Mouse (Mus musculus) hindbrain, embryonic 11.5 days (tissue): ENCODE data around the gene Os9. TPM values are rescaled to one million over a fixed set of nuclear protein-coding genes. Genes with fewer than 3 reads are reported as not detected.
"Not testable (repeated sequence)": the region's sequence is repeated elsewhere in the genome, so short reads cannot be mapped to it uniquely, and the experiment has no call there.

Experiments
- ATAC-seq: fragments of 200-750 bp; cut with Nextera tagmentation; 2 replicates; pipeline ENCODE4 v1.8.0; 2017; ENCODE audit warnings: mild to moderate bottlenecking, moderate TSS enrichment, moderate library complexity; ENCODE audit not compliant: low FRiP score
- DNase-seq: peaks from one replicate; pipeline ENCODE4 v3.0.0-alpha.2; 2015; ENCODE audit warnings: low spot score
- H3K27ac ChIP-seq: fragments of 300-500 bp; sonication (generic); 2 replicates; pipeline ENCODE4 v1.5.1; 2014; ENCODE audit warnings: mild to moderate bottlenecking, low read depth, low read length
- H3K27me3 ChIP-seq: fragments of 300-500 bp; sonication (generic); 2 replicates; pipeline ENCODE4 v1.6.1; 2014; ENCODE audit warnings: mild to moderate bottlenecking, low read length, moderate library complexity, mixed read lengths; ENCODE audit not compliant: control insufficient read depth, insufficient read depth
- H3K36me3 ChIP-seq: fragments of 300-500 bp; sonication (generic); 2 replicates; pipeline ENCODE4 v1.6.1; 2014; ENCODE audit warnings: mild to moderate bottlenecking, low read length, moderate library complexity, mixed read lengths; ENCODE audit not compliant: control insufficient read depth, insufficient read depth
- H3K4me1 ChIP-seq: fragments of 300-500 bp; sonication (generic); replicated peaks from 2 replicates; pipeline ENCODE4 v1.6.1; 2014; ENCODE audit warnings: low read length, mixed read lengths; ENCODE audit not compliant: control insufficient read depth, insufficient read depth
- H3K4me2 ChIP-seq: fragments of 300-500 bp; sonication (generic); replicated peaks from 2 replicates; pipeline ENCODE4 v1.6.1; 2014; ENCODE audit warnings: mild to moderate bottlenecking, low read depth, low read length
- H3K4me3 ChIP-seq: fragments of 300-500 bp; sonication (generic); 2 replicates; pipeline ENCODE4 v1.5.1; 2014; ENCODE audit warnings: low read depth, low read length
- H3K9ac ChIP-seq: fragments of 300-500 bp; sonication (generic); 2 replicates; pipeline ENCODE4 v1.6.1; 2014; ENCODE audit warnings: low read depth, low read length
- H3K9me3 ChIP-seq: fragments of 300-500 bp; sonication (generic); 2 replicates; pipeline ENCODE4 v1.6.1; 2016; ENCODE audit warnings: low read length; ENCODE audit not compliant: control insufficient read depth
- WGBS: fragments of 180-500 bp; shearing (Covaris S2); extraction: QIAGEN DNeasy Blood & Tissue Kit; methylation state at CpG from one replicate; pipeline ENCODE4 v1.1.7; 2014; 5-methylcytosine and 5-hydroxymethylcytosine counted together
- polyA plus RNA-seq: library from polyadenylated mRNA; unstranded; fragments of >200 nt; fragmentation: Nextera tagmentation; extraction: Ambion mirVana; gene quantifications from 2 replicates; pipeline ENCODE4 v1.2.1, GENCODE M21; 2014

Os9 gene
- polyA plus RNA-seq, 1 experiment from 2014 or later = 40.3 TPM

GRCm38 (mm10) chr10:127153323-127153722, 32.4 kb upstream of the Os9 start:
- Histone ChIP-seq H3K27me3 (no peaks in the 10 kb centered on the region), H3K9ac (no peak overlapping the region), H3K27ac (no peak overlapping the region), H3K4me2 (no peak overlapping the region), H3K9me3 (no peaks in the 10 kb centered on the region), H3K4me1 (no peaks in the 10 kb centered on the region), H3K36me3 (no peaks in the 10 kb centered on the region), H3K4me3 (no peak overlapping the region)
- WGBS = 95% methylated on average over 7 of the region's 7 CpGs
- ATAC-seq (no peak), DNase-seq (no peak)

GRCm38 (mm10) chr10:127152556-127152955, 31.6 kb upstream of the Os9 start:
- not testable (repeated sequence) for H3K9ac ChIP-seq, H3K4me3 ChIP-seq, DNase-seq, H3K36me3 ChIP-seq, H3K27ac ChIP-seq, H3K4me2 ChIP-seq, ATAC-seq, H3K9me3 ChIP-seq, H3K27me3 ChIP-seq, H3K4me1 ChIP-seq
- 89% methylated on average over 10 of the region's 10 CpGs for WGBS

- not testable (repeated sequence) for H3K27me3 ChIP-seq, H3K9ac ChIP-seq, ATAC-seq, DNase-seq, H3K4me1 ChIP-seq, H3K27ac ChIP-seq, H3K36me3 ChIP-seq, H3K9me3 ChIP-seq, H3K4me2 ChIP-seq, H3K4me3 ChIP-seq
- 89% methylated on average over 3 of the region's 3 CpGs for WGBS
These were observed 30.3 kb upstream of the Os9 start for GRCm38 (mm10) chr10:127151233-127151632.

GRCm38 (mm10) chr10:127150471-127150872, 29.5 kb upstream of the Os9 start:
- no peak for ATAC-seq
- 77% methylated on average over 4 of the region's 4 CpGs for WGBS
- no peak for DNase-seq

GRCm38 (mm10) chr10:127147135-127147534, 26.2 kb upstream of the Os9 start:
- no peaks in the 10 kb centered on the region for H3K9me3 ChIP-seq
- no peaks in the 10 kb centered on the region for H3K36me3 ChIP-seq
- H3K4me2 ChIP-seq = no peak overlapping the region
- no peak for ATAC-seq
- H3K27ac ChIP-seq = no peak overlapping the region
- H3K27me3 ChIP-seq = no peaks in the 10 kb centered on the region
- no peak overlapping the region for H3K9ac ChIP-seq
- DNase-seq = no peak
- H3K4me3 ChIP-seq = no peak overlapping the region
- H3K4me1 ChIP-seq = no peaks in the 10 kb centered on the region
- 81% methylated on average over 6 of the region's 6 CpGs for WGBS

More at GRCm38 (mm10) chr10:127150471-127150872, 29.5 kb upstream of the Os9 start:
- Histone ChIP-seq H3K9ac (no peak overlapping the region), H3K27ac (no peak overlapping the region), H3K4me3 (no peak overlapping the region), H3K4me2 (no peak overlapping the region), H3K9me3 (no peaks in the 10 kb centered on the region), H3K27me3 (no peaks in the 10 kb centered on the region), H3K4me1 (no peaks in the 10 kb centered on the region), H3K36me3 (no peaks in the 10 kb centered on the region)

- Histone ChIP-seq H3K27me3 (no peaks in the 10 kb centered on the region), H3K9ac (no peak overlapping the region), H3K4me2 (no peak overlapping the region), H3K36me3 (no peaks in the 10 kb centered on the region), H3K9me3 (no peaks in the 10 kb centered on the region), H3K4me3 (no peak overlapping the region), H3K27ac (no peak overlapping the region), H3K4me1 (no peaks in the 10 kb centered on the region)
- ATAC-seq (no peak), DNase-seq (no peak)
- WGBS = 82% methylated on average over 5 of the region's 5 CpGs
These were observed 24.4 kb upstream of the Os9 start for GRCm38 (mm10) chr10:127145303-127145702.

- Histone ChIP-seq H3K9me3 (no peaks in the 10 kb centered on the region), H3K4me1 (no peaks in the 10 kb centered on the region), H3K4me2 (no peak overlapping the region), H3K9ac (no peak overlapping the region), H3K27ac (no peak overlapping the region), H3K4me3 (no peak overlapping the region), H3K27me3 (no peaks in the 10 kb centered on the region), H3K36me3 (no peaks in the 10 kb centered on the region)
- 92% methylated on average over 7 of the region's 7 CpGs for WGBS
- DNase-seq (no peak), ATAC-seq (no peak)
These were observed 23.6 kb upstream of the Os9 start for GRCm38 (mm10) chr10:127144536-127144935.

GRCm38 (mm10) chr10:127143228-127143627, 22.3 kb upstream of the Os9 start:
- no peaks in the 10 kb centered on the region for H3K4me1 ChIP-seq
- no peaks in the 10 kb centered on the region for H3K27me3 ChIP-seq
- 80% methylated on average over 8 of the region's 8 CpGs for WGBS
- H3K9me3 ChIP-seq = no peaks in the 10 kb centered on the region
- H3K27ac ChIP-seq = no peak overlapping the region
- no peak for DNase-seq
- ATAC-seq = no peak
- no peak overlapping the region for H3K4me2 ChIP-seq
- H3K9ac ChIP-seq = no peak overlapping the region
- no peaks in the 10 kb centered on the region for H3K36me3 ChIP-seq
- H3K4me3 ChIP-seq = no peak overlapping the region

- Histone ChIP-seq H3K36me3 (no peaks in the 10 kb centered on the region), H3K4me2 (no peak overlapping the region), H3K27ac (no peak overlapping the region), H3K4me3 (no peak overlapping the region), H3K27me3 (no peaks in the 10 kb centered on the region), H3K9me3 (no peaks in the 10 kb centered on the region), H3K4me1 (no peaks in the 10 kb centered on the region), H3K9ac (no peak overlapping the region)
- WGBS = 80% methylated on average over 8 of the region's 8 CpGs
- DNase-seq = no peak
- ATAC-seq = no peak
These were observed 20.6 kb upstream of the Os9 start for GRCm38 (mm10) chr10:127141500-127141899.
